Mouse (Mus musculus) limb, embryonic 14.5 days (tissue): Measurements from ENCODE around the gene Lpar3. TPM values are rescaled to one million over a fixed set of nuclear protein-coding genes. Genes with fewer than 3 reads are reported as not detected.

ENCODE experiments used
- ATAC-seq: fragments of 200-750 bp; cut with Nextera tagmentation; 2 replicates; pipeline ENCODE4 v1.8.0; 2017; ENCODE audit warnings: low read depth, moderate number of reproducible peaks, moderate TSS enrichment; ENCODE audit not compliant: low FRiP score
- DNase-seq: peaks from one replicate; pipeline ENCODE4 v3.0.0-alpha.2; 2015; ENCODE audit warnings: low spot score
- H3K27ac ChIP-seq: fragments of 300-500 bp; sonication (generic); replicated peaks from 2 replicates; pipeline ENCODE4 v1.5.1; 2014; ENCODE audit warnings: low read depth, mild to moderate bottlenecking, low read length, moderate library complexity, mixed read lengths
- H3K27me3 ChIP-seq: fragments of 300-500 bp; sonication (generic); 2 replicates; pipeline ENCODE4 v1.6.1; 2014; ENCODE audit warnings: low read length, mixed read lengths; ENCODE audit not compliant: control insufficient read depth, insufficient read depth
- H3K36me3 ChIP-seq: fragments of 300-500 bp; sonication (generic); 2 replicates; pipeline ENCODE4 v1.6.1; 2014; ENCODE audit warnings: mild to moderate bottlenecking, low read length, moderate library complexity, mixed read lengths; ENCODE audit not compliant: control insufficient read depth, insufficient read depth
- H3K4me1 ChIP-seq: fragments of 300-500 bp; sonication (generic); 2 replicates; pipeline ENCODE4 v1.6.1; 2014; ENCODE audit warnings: antibody characterized with exemption, low read length, mixed read lengths; ENCODE audit not compliant: control insufficient read depth, insufficient read depth
- H3K4me2 ChIP-seq: fragments of 300-500 bp; sonication (generic); replicated peaks from 2 replicates; pipeline ENCODE4 v1.6.1; 2014; ENCODE audit warnings: low read depth, mild to moderate bottlenecking, low read length, moderate library complexity; ENCODE audit not compliant: severe bottlenecking
- H3K4me3 ChIP-seq: fragments of 300-500 bp; sonication (generic); replicated peaks from 2 replicates; pipeline ENCODE4 v1.5.1; 2014; ENCODE audit warnings: low read length
- H3K9ac ChIP-seq: fragments of 300-500 bp; sonication (generic); 2 replicates; pipeline ENCODE4 v1.6.1; 2014; ENCODE audit warnings: mild to moderate bottlenecking, low read depth, low read length, moderate library complexity; ENCODE audit not compliant: severe bottlenecking
- H3K9me3 ChIP-seq: fragments of 300-500 bp; sonication (generic); 2 replicates; pipeline ENCODE4 v1.6.1; 2016; ENCODE audit warnings: low read length; ENCODE audit not compliant: control insufficient read depth
- POLR2A ChIP-seq: fragments of 200-500 bp; IDR thresholded peaks from 2 replicates; pipeline ENCODE4 v1.8.0; 2012; ENCODE audit warnings: inconsistent platforms, mild to moderate bottlenecking, moderate library complexity, borderline replicate concordance; ENCODE audit not compliant: insufficient read depth, insufficient read length; ENCODE audit errors: extremely low read depth
- WGBS: fragments of 180-500 bp; shearing (Covaris S2); extraction: QIAGEN DNeasy Blood & Tissue Kit; methylation state at CpG from one replicate; pipeline ENCODE4 v1.1.7; 2014; 5-methylcytosine and 5-hydroxymethylcytosine counted together
- polyA plus RNA-seq, 2 experiments: library from polyadenylated mRNA; depleted of rRNA in 1 of 2; stranded (reverse) in 1 of 2; unstranded in 1 of 2; fragments of >200 nt; fragmentation: Nextera tagmentation in 1 of 2; extraction: Ambion mirVana in 1 of 2; gene quantifications; 2 replicates each; pipeline versions ENCODE4 v1.2.1 to v1.2.3; 2012 to 2014

Lpar3 gene
- polyA plus RNA-seq, 2 experiments, result 1.8 to 2.2 TPM

GRCm38 (mm10) chr3:146275360-146276025 is 54.7 kb downstream of the Lpar3 start:
- Histone ChIP-seq H3K4me3 (no peak overlapping the region), H3K27me3 (no peaks in the 10 kb centered on the region), H3K4me2 (no peak overlapping the region), H3K9ac (no peak overlapping the region), H3K27ac (no peak overlapping the region), H3K4me1 (peaks cover 12% of the 10 kb centered on the region), H3K9me3 (no peaks in the 10 kb centered on the region), H3K36me3 (no peaks in the 10 kb centered on the region)
- DNase-seq (no peak), ATAC-seq (no peak)
- no peak for TF ChIP-seq POLR2A
- 43% methylated on average over 11 of the region's 11 CpGs for WGBS

DNA sequence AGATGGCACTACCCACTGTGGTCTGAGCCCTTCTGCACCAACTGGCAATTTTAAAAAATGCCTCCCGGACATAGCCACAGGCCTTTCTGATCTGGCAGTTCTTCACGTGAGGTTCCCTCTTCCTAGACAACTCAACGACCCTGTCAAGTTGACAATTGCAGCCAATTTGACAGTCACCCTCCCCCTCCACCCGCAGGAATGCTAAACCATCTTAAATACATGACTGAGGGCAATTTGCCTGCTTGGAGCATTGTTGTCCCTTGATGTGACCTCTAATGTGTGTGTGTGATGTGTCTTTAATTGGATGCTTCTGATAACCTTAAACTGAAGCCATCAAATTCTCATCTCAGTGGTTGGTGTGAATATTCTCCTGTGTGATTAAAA is 55.3 kb downstream of the Lpar3 start:
- H3K27me3 ChIP-seq, result no peaks in the 10 kb centered on the region
- peaks cover 12% of the 10 kb centered on the region for H3K4me1 ChIP-seq
- H3K4me2 ChIP-seq, result no peak overlapping the region
- no peak for TF ChIP-seq POLR2A
- no peaks in the 10 kb centered on the region for H3K9me3 ChIP-seq
- H3K36me3 ChIP-seq, result no peaks in the 10 kb centered on the region
- DNase-seq (no peak), ATAC-seq (no peak)
- H3K9ac ChIP-seq, result no peak overlapping the region
- H3K27ac ChIP-seq, result no peak overlapping the region
- H3K4me3 ChIP-seq, result no peak overlapping the region
- WGBS, result 40% methylated on average over 4 of the region's 4 CpGs

GRCm38 (mm10) chr3:146276991-146277390 is 56.2 kb downstream of the Lpar3 start:
- Histone ChIP-seq H3K9me3 (no peaks in the 10 kb centered on the region), H3K27ac (no peak overlapping the region), H3K27me3 (no peaks in the 10 kb centered on the region), H3K9ac (no peak overlapping the region), H3K36me3 (no peaks in the 10 kb centered on the region), H3K4me3 (no peak overlapping the region), H3K4me2 (no peak overlapping the region), H3K4me1 (peaks cover 12% of the 10 kb centered on the region)
- no peak for ATAC-seq
- 91% methylated on average over 4 of the region's 4 CpGs for whole genome bisulfite sequencing
- no peak for DNase-seq
- no peak for TF ChIP-seq POLR2A

GRCm38 (mm10) chr3:146277456-146277855 is 56.7 kb downstream of the Lpar3 start:
- peaks cover 12% of the 10 kb centered on the region for H3K4me1 ChIP-seq
- no peak for DNase-seq
- no peak overlapping the region for H3K4me3 ChIP-seq
- H3K27ac ChIP-seq, result no peak overlapping the region
- no peak overlapping the region for H3K9ac ChIP-seq
- H3K4me2 ChIP-seq, result no peak overlapping the region
- H3K36me3 ChIP-seq, result no peaks in the 10 kb centered on the region
- ATAC-seq, result no peak
- no peak for TF ChIP-seq POLR2A
- WGBS, result 84% methylated on average over 11 of the region's 11 CpGs
- H3K9me3 ChIP-seq, result no peaks in the 10 kb centered on the region
- no peaks in the 10 kb centered on the region for H3K27me3 ChIP-seq

GRCm38 (mm10) chr3:146278195-146279140 is 57.7 kb downstream of the Lpar3 start:
- H3K9me3 ChIP-seq, result no peaks in the 10 kb centered on the region
- no peak for TF ChIP-seq POLR2A
- peaks cover 8% of the 10 kb centered on the region for H3K4me1 ChIP-seq
- H3K4me3 ChIP-seq, result no peak overlapping the region
- 83% methylated on average over 13 of the region's 13 CpGs for WGBS
- H3K9ac ChIP-seq, result no peak overlapping the region
- no peaks in the 10 kb centered on the region for H3K36me3 ChIP-seq
- H3K27ac ChIP-seq, result no peak overlapping the region
- no peak for ATAC-seq
- H3K27me3 ChIP-seq, result no peaks in the 10 kb centered on the region
- DNase-seq, result no peak
- H3K4me2 ChIP-seq, result no peak overlapping the region
